Mouse (Mus musculus): ENCODE results near the gene Kcne1. TPM values are rescaled to one million over a fixed set of nuclear protein-coding genes. Genes with fewer than 3 reads are reported as not detected.

Gene Kcne1
- not detected in 2 replicates for total RNA-seq (2012; rRNA removed)
- polyA plus RNA-seq (2012; ENCODE audit: insufficient read depth in 1 of 2, insufficient read length in 2 of 2, low read depth in 1 of 2, low replicate concordance in 2 of 2, missing spikeins in 1 of 2) = not detected

DNA sequence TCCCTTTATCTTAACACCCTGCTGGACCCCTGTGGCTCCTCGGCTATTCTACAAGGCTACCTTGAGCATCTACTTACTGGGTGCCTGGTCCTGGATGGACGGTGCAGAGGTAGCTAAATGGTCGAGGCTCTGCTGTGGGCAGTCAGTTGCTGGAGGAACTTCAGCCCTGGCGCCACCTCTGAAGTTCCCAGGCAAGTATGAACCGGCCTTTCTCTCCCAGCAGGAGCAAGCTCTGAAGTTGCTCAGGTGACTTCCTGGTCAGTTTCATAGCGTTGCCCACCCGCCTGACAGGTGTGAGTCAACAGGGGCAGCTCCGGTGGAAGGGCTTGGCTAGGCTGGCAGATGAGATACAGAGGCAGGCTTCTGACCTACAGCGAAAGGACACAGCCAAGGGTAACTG is at the start of gene Kcne1:
Gene Kcne1, minus strand, starts transcription at position 240 of the 400 bp plus-strand sequence.
- H3K36me3 ChIP-seq (ENCODE audit: control insufficient read depth in 1 of 2, insufficient read depth in 2 of 2, low read length in 2 of 2) = peaks cover 0 to 6% of the 10 kb centered on the region in 2 experiments; a peak in 2 of 4 replicates
- no peak within 1 kb of the TSS for H3K27ac ChIP-seq (ENCODE audit: control insufficient read depth, low read depth, low read length)
- H3K4me3 ChIP-seq (ENCODE audit: control insufficient read depth in 1 of 2, insufficient read depth in 1 of 2, low read depth in 2 of 2, low read length in 2 of 2) = no peak within 1 kb of the TSS
- H3K79me2 ChIP-seq (ENCODE audit: control insufficient read depth, insufficient read depth, low read length, poor library complexity) = no peaks in the 10 kb centered on the region
- H3K9ac ChIP-seq (ENCODE audit: control insufficient read depth, low read depth, low read length, poor library complexity, severe bottlenecking) = no peak within 1 kb of the TSS
- TF ChIP-seq MAX (IDR thresholded peaks at IDR 0.05; ENCODE audit: low read length) (no peak), NRF1 (IDR thresholded peaks at IDR 0.05; ENCODE audit: insufficient read depth, low read depth, low read length, poor library complexity, severe bottlenecking) (no peak), MEF2A (IDR thresholded peaks at IDR 0.05; ENCODE audit: extremely low read depth, insufficient replicate concordance, low read depth, low read length, poor library complexity, severe bottlenecking) (no peak), MYC (IDR thresholded peaks at IDR 0.05; ENCODE audit: low read depth, low read length) (no peak), JUND (IDR thresholded peaks at IDR 0.05; ENCODE audit: low read depth, low read length) (no peak), USF1 (IDR thresholded peaks at IDR 0.05; ENCODE audit: low read depth, low read length) (no peak), EP300 (IDR thresholded peaks at IDR 0.05; ENCODE audit: low read depth in 1 of 2, low read length in 2 of 2) (no peak), RCOR1 (IDR thresholded peaks at IDR 0.05; ENCODE audit: low read depth, low read length) (no peak), UBTF (IDR thresholded peaks at IDR 0.05; ENCODE audit: borderline replicate concordance, insufficient read depth, low read depth, low read length) (no peak), GABPA (IDR thresholded peaks at IDR 0.05; ENCODE audit: low read depth, low read length) (no peak)
- no peaks in the 10 kb centered on the region for H3K9me3 ChIP-seq (replicated peaks; ENCODE audit: insufficient read depth, low read length)
- no peak for DNase-seq (ENCODE audit: low read depth, low spot score)
- H3K4me1 ChIP-seq (ENCODE audit: control insufficient read depth in 1 of 2, insufficient read depth in 2 of 2, low read length in 2 of 2) = peaks cover 0 to 12% of the 10 kb centered on the region in 2 experiments; a peak in 2 of 4 replicates
- H3K27me3 ChIP-seq (ENCODE audit: control insufficient read depth in 1 of 2, insufficient read depth in 2 of 2, low read length in 2 of 2) = peaks cover 6 to 9% of the 10 kb centered on the region in 2 experiments

DNA sequence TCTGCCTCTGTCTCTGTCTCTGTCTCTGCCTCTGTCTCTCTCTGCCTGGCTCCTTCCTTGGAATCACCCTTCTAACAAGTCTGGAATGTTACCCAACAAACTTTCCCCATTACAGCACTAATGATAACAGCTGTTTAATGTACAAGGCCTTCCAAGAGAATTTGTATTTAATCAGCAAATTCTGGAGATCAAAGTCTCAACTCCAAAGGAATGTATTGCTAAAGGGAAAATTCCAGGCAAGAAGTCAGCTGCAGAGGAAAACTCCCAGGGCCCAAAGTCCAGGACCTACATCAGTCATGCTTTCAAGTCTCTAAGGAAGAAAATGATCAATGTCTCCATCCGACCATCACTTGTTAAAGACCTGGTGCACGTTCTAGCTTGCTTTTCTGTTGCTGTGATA is 48.6 kb upstream of the Kcne1 start:
- TF ChIP-seq JUND (IDR thresholded peaks at IDR 0.05; ENCODE audit: low read depth, low read length) = no peak
- no peak for TF ChIP-seq USF2 (IDR thresholded peaks at IDR 0.05; ENCODE audit: borderline replicate concordance in 1 of 2, insufficient read depth in 1 of 2, low read depth in 1 of 2, low read length in 2 of 2)
- no peak for TF ChIP-seq POLR2AphosphoS5 (IDR thresholded peaks at IDR 0.05; ENCODE audit: borderline replicate concordance, low read depth, low read length)
- no peak for TF ChIP-seq RAD21 (IDR thresholded peaks at IDR 0.05; ENCODE audit: low read depth, low read length)
- no peak for TF ChIP-seq ZKSCAN1 (IDR thresholded peaks at IDR 0.05; ENCODE audit: low read depth, low read length)
- TF ChIP-seq MEF2A (IDR thresholded peaks at IDR 0.05; ENCODE audit: extremely low read depth, insufficient replicate concordance, low read depth, low read length, poor library complexity, severe bottlenecking) = no peak
- TF ChIP-seq MAZ (IDR thresholded peaks at IDR 0.05; ENCODE audit: low read depth, low read length) = no peak
- no peak for TF ChIP-seq KAT2A (conservative IDR thresholded peaks at IDR 0.05; ENCODE audit: low read depth, low read length)
- no peak for TF ChIP-seq GABPA (IDR thresholded peaks at IDR 0.05; ENCODE audit: low read depth, low read length)
- no peak for TF ChIP-seq CTCF (IDR thresholded peaks at IDR 0.05 in 2 of 3, conservative IDR thresholded peaks at IDR 0.05 in 1 of 3; ENCODE audit: control insufficient read depth in 1 of 3, insufficient read depth in 1 of 3, low read depth in 2 of 3, low read length in 3 of 3, poor library complexity in 1 of 3, severe bottlenecking in 1 of 3)
- Histone ChIP-seq H3K4me1 (ENCODE audit: control insufficient read depth in 1 of 2, insufficient read depth in 2 of 2, low read length in 2 of 2) (no peaks in the 10 kb centered on the region), H3K9me3 (replicated peaks; ENCODE audit: insufficient read depth, low read length) (no peaks in the 10 kb centered on the region), H3K36me3 (ENCODE audit: control insufficient read depth in 1 of 2, insufficient read depth in 2 of 2, low read length in 2 of 2) (no peaks in the 10 kb centered on the region), H3K4me3 (ENCODE audit: control insufficient read depth in 1 of 2, insufficient read depth in 1 of 2, low read depth in 2 of 2, low read length in 2 of 2) (no peak overlapping the region), H3K27me3 (ENCODE audit: control insufficient read depth in 1 of 2, insufficient read depth in 2 of 2, low read length in 2 of 2) (no peaks in the 10 kb centered on the region), H3K27ac (ENCODE audit: control insufficient read depth, low read depth, low read length) (no peak overlapping the region), H3K9ac (ENCODE audit: control insufficient read depth, low read depth, low read length, poor library complexity, severe bottlenecking) (no peak overlapping the region), H3K79me2 (ENCODE audit: control insufficient read depth, insufficient read depth, low read length, poor library complexity) (no peaks in the 10 kb centered on the region)
- no peak for DNase-seq (ENCODE audit: low read depth, low spot score)
